In genomic region chr11:71881841-71882240, GRCm38 (mm10) we compare ENCODE assay signal across 21 mouse cellular contexts.
DNase-seq lines count a peak whose midpoint lies in the region; ATAC-seq lines count a peak whose summit lies in the region.
"Had no signal": no experiment of that assay in that cellular context is flagged by ENCODE, and none has a peak within 500 bp of the region (broad histone marks: within the 10 kb centered on the region; RNA-seq: fewer than 3 reads in every experiment).

No protein-coding gene starts in this region.

- no peak overlapping the region for H3K27ac ChIP-seq in midbrain, embryonic 10.5 days (replicated peaks)

- no peaks in the 10 kb centered on the region for H3K9me3 ChIP-seq in midbrain, embryonic 10.5 days (replicated peaks)

- no peaks in the 10 kb centered on the region for H3K27me3 ChIP-seq in midbrain, embryonic 10.5 days (ENCODE audit: low read depth, poor library complexity, severe bottlenecking)
- H3K27me3 ChIP-seq: Patski had no signal

- DNase-seq in Muller cell, postnatal 12 days (ENCODE audit: inconsistent ontology term) = peak; percentile 80
- peak; percentile 37 for DNase-seq in retina, embryonic 14.5 days (ENCODE audit: low spot score)
- DNase-seq in retina, postnatal 1 day = peak; percentile 80
- DNase-seq in midbrain, embryonic 10.5 days (ENCODE audit: low spot score) = no peak
- DNase-seq in gastrocnemius, postnatal 36 days = no peak
- DNase-seq: adrenal gland, adult 2 months; adrenal gland, adult 8-10 months; adrenal gland, postnatal 10 days; adrenal gland, postnatal 14 days; adrenal gland, postnatal 25 days; adrenal gland, postnatal 36 days; B cell, adult 2 months; cerebellum, adult 11 months; cerebellum, adult 11-12 months; cerebellum, adult 18-20 months; cerebellum, adult 2 months had no signal

- no peak for ATAC-seq in frontal cortex, adult (ENCODE audit: low TSS enrichment)
- ATAC-seq: activated CD4-positive, CD25-positive, alpha-beta regulatory T cell, adult 4 months; CD4-positive, CD25-positive, alpha-beta regulatory T cell, adult 4 months; Patski had no signal

- intact Hi-C loops in gastrocnemius, postnatal 36 days (cut with DNase I) = no loop called here

- H3K36me3 ChIP-seq in midbrain, embryonic 10.5 days = no peaks in the 10 kb centered on the region
- H3K36me3 ChIP-seq: G1E had no signal

- WGBS in midbrain, embryonic 10.5 days = 70% methylated on average over 1 of the region's 1 CpGs

- no peak overlapping the region for H3K4me3 ChIP-seq in midbrain, embryonic 10.5 days

- H3K4me1 ChIP-seq in midbrain, embryonic 10.5 days = 0 out of 2 replicates have a peak, but pooled peaks cover 2% of the 10 kb centered on the region

Comparison
In these comparisons a context has a peak if more than half of its experiments do, and no peak if none do; other contexts are left out.
1. DNase-seq: peak in Muller cell, postnatal 12 days (single experiment), retina, embryonic 14.5 days (single experiment) and retina, postnatal 1 day (single experiment); none in midbrain, embryonic 10.5 days (single experiment) and gastrocnemius, postnatal 36 days (0 of 2).